Mouse (Mus musculus) CH12.LX (cell line): ENCODE results near the gene Tmco1.

Experiments
- BHLHE40 ChIP-seq: IDR thresholded peaks from 2 replicates; pipeline ENCODE4 v1.6.1; 2011; ENCODE audit warnings: mild to moderate bottlenecking, low read depth, low read length, improper control_type of control experiment
- CTCF ChIP-seq, 2 experiments: IDR thresholded peaks in 1 of 2; conservative IDR thresholded peaks in 1 of 2; 2 replicates each; pipeline ENCODE4 v1.5.1; 2011 to 2012; ENCODE audit warnings: low read depth in 2 of 2, low read length in 2 of 2, improper control_type of control experiment in 1 of 2, inconsistent platforms in 1 of 2, mild to moderate bottlenecking in 1 of 2, moderate library complexity in 1 of 2
- ELF1 ChIP-seq: IDR thresholded peaks from 2 replicates; pipeline ENCODE4 v1.6.1; 2014; ENCODE audit warnings: low read depth, mild to moderate bottlenecking, inconsistent platforms, low read length, improper control_type of control experiment
- EP300 ChIP-seq: IDR thresholded peaks from 2 replicates; pipeline ENCODE4 v1.6.1; 2011; ENCODE audit warnings: low read length, improper control_type of control experiment
- GABPA ChIP-seq: IDR thresholded peaks from 2 replicates; pipeline ENCODE4 v1.6.1; 2012; ENCODE audit warnings: low read depth, low read length, improper control_type of control experiment, inconsistent platforms; ENCODE audit not compliant: insufficient replicate concordance
- MEF2A ChIP-seq: IDR thresholded peaks from 2 replicates; pipeline ENCODE4 v1.6.1; 2014; ENCODE audit warnings: low read depth, mild to moderate bottlenecking, inconsistent platforms, low read length, improper control_type of control experiment, borderline replicate concordance
- MYC ChIP-seq: IDR thresholded peaks from 2 replicates; pipeline ENCODE4 v1.6.1; 2011; ENCODE audit warnings: low read depth, mild to moderate bottlenecking, improper control_type of control experiment, low read length
- NRF1 ChIP-seq: IDR thresholded peaks from 2 replicates; pipeline ENCODE4 v1.6.1; 2014; ENCODE audit warnings: low read depth, mild to moderate bottlenecking, inconsistent platforms, low read length, improper control_type of control experiment, moderate library complexity
- POLR2A ChIP-seq: IDR thresholded peaks from 2 replicates; pipeline ENCODE4 v1.6.1; 2011; ENCODE audit warnings: low read depth, mild to moderate bottlenecking, improper control_type of control experiment, low read length
- POLR2AphosphoS2 ChIP-seq: IDR thresholded peaks from 2 replicates; pipeline ENCODE4 v1.6.1; 2011; ENCODE audit warnings: low read depth, low read length, improper control_type of control experiment
- TCF12 ChIP-seq: IDR thresholded peaks from 2 replicates; pipeline ENCODE4 v1.6.1; 2014; ENCODE audit warnings: low read depth, mild to moderate bottlenecking, inconsistent platforms, low read length, improper control_type of control experiment
- UBTF ChIP-seq: IDR thresholded peaks from 2 replicates; pipeline ENCODE4 v1.6.1; 2012; ENCODE audit warnings: low read depth, mild to moderate bottlenecking, inconsistent platforms, low read length, improper control_type of control experiment, moderate library complexity

DNA sequence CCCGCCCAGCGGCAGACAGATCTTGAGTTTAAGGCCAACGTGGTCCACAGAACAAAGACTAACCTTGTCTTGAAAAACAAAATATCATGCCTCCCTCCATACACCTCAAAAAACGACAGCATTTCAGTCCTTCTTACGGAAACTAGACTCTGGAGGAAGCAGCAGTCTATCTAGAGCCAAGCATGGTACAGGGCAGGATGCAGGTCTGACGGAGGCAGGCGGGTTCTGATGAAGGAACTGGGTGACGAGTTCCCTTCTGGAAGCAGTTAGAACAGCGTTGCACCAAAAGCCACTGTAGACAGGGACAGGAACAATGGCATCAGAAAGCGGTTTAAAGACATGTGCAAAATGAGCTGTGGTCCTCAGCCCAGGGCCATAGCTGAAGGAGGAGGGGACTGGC lies 28.1 kb upstream of the Tmco1 start:
- TF ChIP-seq NRF1 (no peak), BHLHE40 (no peak), MYC (no peak), MEF2A (no peak), ELF1 (no peak), GABPA (no peak), CTCF (conservative IDR thresholded peaks at IDR 0.05 in 1 of 2, IDR thresholded peaks at IDR 0.05 in 1 of 2; ENCODE audit: low read depth in 2 of 2, low read length in 2 of 2) (no peak), EP300 (no peak), TCF12 (no peak), POLR2A (no peak), POLR2AphosphoS2 (no peak), UBTF (no peak)
